Mouse (Mus musculus) forebrain, embryonic 16.5 days (tissue): Measurements from ENCODE around the gene Cgnl1. TPM values are rescaled to one million over a fixed set of nuclear protein-coding genes. Genes with fewer than 3 reads are reported as not detected.

ENCODE experiments used
- ATAC-seq: fragments of 200-750 bp; cut with Nextera tagmentation; 2 replicates; pipeline ENCODE4 v1.8.0; 2017; ENCODE audit warnings: mild to moderate bottlenecking, moderate library complexity
- H3K27ac ChIP-seq: fragments of 300-500 bp; sonication (generic); 2 replicates; pipeline ENCODE4 v1.5.1; 2014; ENCODE audit warnings: low read length, control low read depth
- H3K27me3 ChIP-seq: fragments of 300-500 bp; sonication (generic); replicated peaks from 2 replicates; pipeline ENCODE4 v1.6.1; 2014; ENCODE audit warnings: low read length; ENCODE audit not compliant: control insufficient read depth, insufficient read depth
- H3K36me3 ChIP-seq: fragments of 300-500 bp; sonication (generic); 2 replicates; pipeline ENCODE4 v1.6.1; 2014; ENCODE audit not compliant: control insufficient read depth, insufficient read depth
- H3K4me1 ChIP-seq: fragments of 300-500 bp; sonication (generic); replicated peaks from 2 replicates; pipeline ENCODE4 v1.6.1; 2014; ENCODE audit warnings: low read length; ENCODE audit not compliant: control insufficient read depth, insufficient read depth
- H3K4me2 ChIP-seq: fragments of 300-500 bp; sonication (generic); 2 replicates; pipeline ENCODE4 v1.6.1; 2014; ENCODE audit warnings: mild to moderate bottlenecking, low read length, control low read depth
- H3K4me3 ChIP-seq: fragments of 300-500 bp; sonication (generic); replicated peaks from 2 replicates; pipeline ENCODE4 v1.5.1; 2014; ENCODE audit warnings: mild to moderate bottlenecking, low read length, control low read depth
- H3K9ac ChIP-seq: fragments of 300-500 bp; sonication (generic); replicated peaks from 2 replicates; pipeline ENCODE4 v1.6.1; 2014; ENCODE audit warnings: low read depth, low read length, control low read depth
- H3K9me3 ChIP-seq: fragments of 300-500 bp; sonication (generic); 2 replicates; pipeline ENCODE4 v1.6.1; 2016; ENCODE audit warnings: low read length; ENCODE audit not compliant: control insufficient read depth
- WGBS: fragments of 180-500 bp; shearing (Covaris S2); extraction: QIAGEN DNeasy Blood & Tissue Kit; methylation state at CpG from one replicate; pipeline ENCODE4 v1.1.7; 2014; 5-methylcytosine and 5-hydroxymethylcytosine counted together
- polyA plus RNA-seq: library from polyadenylated mRNA; unstranded; fragments of >200 nt; fragmentation: Nextera tagmentation; extraction: Ambion mirVana; gene quantifications from 2 replicates; pipeline ENCODE4 v1.2.1, GENCODE M21; 2015

The Cgnl1 gene
- polyA plus RNA-seq, 1 experiment from 2014 or later = 4.3 TPM

GRCm38 (mm10) chr9:71578896-71579564, 192.4 kb downstream of the Cgnl1 start:
- no peak overlapping the region for H3K27ac ChIP-seq
- H3K27me3 ChIP-seq = no peaks in the 10 kb centered on the region
- H3K4me3 ChIP-seq = no peak overlapping the region
- 71% methylated on average over 7 of the region's 7 CpGs for WGBS
- H3K4me2 ChIP-seq = no peak overlapping the region
- ATAC-seq = no peak
- no peaks in the 10 kb centered on the region for H3K4me1 ChIP-seq
- H3K9me3 ChIP-seq = no peaks in the 10 kb centered on the region
- H3K9ac ChIP-seq = no peak overlapping the region
- no peaks in the 10 kb centered on the region for H3K36me3 ChIP-seq

Other genes starting within 250 kb of the Cgnl1 start
- 1.7 and 2.8 TPM in 2 replicates for gene Myzap, start 179.2 kb downstream of the Cgnl1 start, polyA plus RNA-seq